Mouse (Mus musculus): ENCODE results near the gene Sema3f.
A peak's percentile ranks its signal among the peaks of the same experiment; 100 is the strongest.

The Sema3f gene

GRCm38 (mm10) chr9:107709697-107710483 lies at the start of gene Sema3f:
Sema3f (minus strand) TSS chr9:107710475.
- DNase-seq (ENCODE audit: extremely low spot score), result peak; percentile 84

DNA sequence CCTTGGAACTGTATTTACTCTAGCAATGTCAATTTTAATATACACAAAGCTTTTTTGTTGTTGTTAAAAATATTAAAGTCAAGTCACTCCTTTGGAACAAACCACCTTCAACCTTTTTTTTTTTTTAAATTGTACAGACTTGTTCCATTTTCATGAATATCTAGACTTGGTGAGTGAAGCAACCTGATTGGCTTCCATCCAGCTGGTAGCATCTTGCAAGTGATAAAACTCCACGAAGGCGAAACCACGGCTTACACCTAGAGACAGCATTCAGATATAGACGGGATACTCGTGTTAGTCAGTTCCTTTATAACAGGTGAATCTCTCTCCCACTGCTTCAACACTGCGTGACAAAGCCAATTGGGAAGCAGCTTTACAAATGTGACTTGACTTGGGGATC lies 49.3 kb upstream of the Sema3f start:
- DNase-seq (ENCODE audit: extremely low spot score), result no peak

GRCm38 (mm10) chr9:107750378-107750777 lies 40.1 kb upstream of the Sema3f start:
- DNase-seq (ENCODE audit: extremely low spot score), result no peak

DNA sequence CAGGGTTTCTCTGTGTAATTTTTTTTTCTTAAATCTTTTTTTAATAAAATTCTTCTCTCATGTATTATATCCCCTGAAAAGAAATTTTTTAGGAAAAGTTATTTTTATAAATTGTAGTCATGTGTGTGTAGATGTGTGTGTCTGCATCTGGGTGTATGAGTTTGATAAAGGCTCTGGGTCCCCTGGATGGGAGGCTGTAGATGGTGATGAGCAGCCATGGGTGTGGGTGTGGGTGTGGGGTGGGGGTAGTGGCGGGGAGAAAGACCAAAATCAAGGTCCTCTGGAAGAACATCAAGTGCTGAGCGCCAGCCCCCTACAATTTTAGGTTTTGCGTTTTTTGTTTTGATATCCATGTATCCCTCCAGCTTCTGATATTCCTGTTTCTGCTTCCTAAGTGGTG lies 37.8 kb upstream of the Sema3f start:
- no peak for DNase-seq (ENCODE audit: extremely low spot score)

- DNase-seq (ENCODE audit: extremely low spot score), result no peak
Measured at GRCm38 (mm10) chr9:107747310-107747709, 37.0 kb upstream of the Sema3f start.

DNA sequence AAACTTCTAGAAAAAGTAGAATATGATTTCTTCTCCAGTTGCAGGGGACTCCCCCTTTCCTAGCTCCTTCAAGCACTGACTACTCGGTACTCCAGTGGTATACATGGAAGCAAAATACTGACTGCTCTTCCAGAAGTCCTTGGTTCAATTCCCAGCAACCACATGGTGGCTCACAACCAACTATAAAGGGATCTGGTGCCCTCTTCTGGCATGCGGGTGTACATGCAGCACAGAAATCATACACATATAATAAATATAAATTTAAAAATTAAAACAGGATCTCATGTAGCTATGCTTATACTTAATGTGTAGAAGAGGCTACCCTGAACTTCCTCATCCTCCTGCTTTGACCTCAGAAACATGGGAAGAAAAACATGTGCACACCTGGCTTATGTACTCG lies 36.4 kb upstream of the Sema3f start:
- no peak for DNase-seq (ENCODE audit: extremely low spot score)

- DNase-seq (ENCODE audit: extremely low spot score), result no peak
Measured at GRCm38 (mm10) chr9:107744061-107744460, 33.8 kb upstream of the Sema3f start.

DNA sequence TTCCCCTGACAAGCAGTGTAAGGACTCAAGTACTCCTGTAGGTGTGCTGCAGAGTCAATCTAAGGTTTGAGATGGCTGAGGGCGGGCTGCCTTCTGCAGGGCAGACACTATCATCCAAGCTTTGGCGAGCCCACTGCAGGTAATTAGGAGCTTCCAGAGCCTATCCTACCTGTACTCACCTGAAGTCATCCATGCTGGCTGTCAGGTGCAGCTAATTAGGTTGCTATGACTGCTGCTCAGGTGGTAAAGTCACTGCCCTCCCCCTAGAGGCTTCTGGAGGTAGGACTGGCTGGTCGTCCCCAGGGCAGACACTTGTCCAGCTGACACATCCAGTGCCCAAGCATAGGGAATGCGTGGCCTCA lies 28.5 kb upstream of the Sema3f start:
- peak; percentile 66 for DNase-seq (ENCODE audit: extremely low spot score)

GRCm38 (mm10) chr9:107738020-107738840 lies 28.0 kb upstream of the Sema3f start:
- peak; percentile 90 for DNase-seq (ENCODE audit: extremely low spot score)

DNA sequence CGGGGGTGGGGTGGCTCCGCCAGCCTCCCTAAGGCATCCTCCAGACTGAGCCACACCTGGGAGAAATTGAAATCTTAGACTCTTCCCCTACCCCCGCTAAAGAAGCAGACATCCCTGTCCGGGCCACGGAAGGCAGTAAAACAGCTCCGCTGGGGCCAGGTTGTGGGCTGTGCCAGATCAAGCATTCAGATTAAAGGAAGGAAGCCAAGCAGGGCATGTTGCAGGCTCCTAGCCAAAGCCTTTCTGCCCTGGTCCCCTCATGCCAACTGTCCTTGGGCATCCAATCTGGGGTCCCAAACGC lies 25.9 kb upstream of the Sema3f start:
- peak; percentile 54 for DNase-seq (ENCODE audit: extremely low spot score)

DNA sequence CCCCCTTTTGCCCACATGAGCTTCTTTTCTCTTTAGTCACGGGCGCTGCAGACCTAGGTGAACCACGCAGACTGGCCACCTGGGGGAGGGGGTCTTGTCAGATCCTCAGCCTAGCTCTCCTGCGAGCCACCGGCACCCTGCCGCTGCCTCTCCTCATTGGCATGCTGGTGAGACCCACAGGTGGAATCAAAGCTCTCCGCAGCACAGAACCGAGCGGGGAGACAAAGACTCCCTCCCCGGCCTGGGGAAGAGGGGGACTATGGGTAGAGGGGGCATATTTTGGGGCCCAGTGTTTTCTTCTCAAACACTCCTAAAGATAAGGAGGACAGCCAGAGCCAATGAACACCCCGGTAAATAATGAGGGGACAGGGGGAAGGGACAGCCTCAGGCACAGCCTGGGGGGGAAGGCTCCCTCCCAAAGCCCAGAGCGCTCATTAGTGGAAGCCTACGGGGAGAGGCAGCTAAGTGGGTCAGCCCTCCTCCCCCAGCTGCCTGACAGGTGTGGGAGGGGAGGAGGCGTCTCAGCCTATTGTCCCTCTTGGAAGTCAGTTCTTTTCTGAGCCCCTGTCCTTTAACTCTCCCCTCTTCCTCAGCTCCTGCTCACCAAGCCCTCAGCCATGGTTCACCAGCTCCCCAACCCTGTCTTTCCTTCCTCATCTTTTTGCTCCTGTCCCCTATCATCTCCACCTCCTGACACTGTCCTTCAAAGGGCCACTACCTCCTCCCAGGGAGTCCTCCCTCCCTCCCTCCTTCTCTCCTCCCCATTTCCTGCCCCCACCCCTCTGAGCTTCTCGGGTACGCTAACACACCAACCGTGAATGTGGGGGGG lies 25.3 kb upstream of the Sema3f start:
- DNase-seq (ENCODE audit: extremely low spot score), result peak; percentile 29

- DNase-seq (ENCODE audit: extremely low spot score), result no peak
Measured at GRCm38 (mm10) chr9:107734567-107734971, 24.3 kb upstream of the Sema3f start.

- peak; percentile 42 for DNase-seq (ENCODE audit: extremely low spot score)
Measured at GRCm38 (mm10) chr9:107729709-107730108, 19.4 kb upstream of the Sema3f start.

DNA sequence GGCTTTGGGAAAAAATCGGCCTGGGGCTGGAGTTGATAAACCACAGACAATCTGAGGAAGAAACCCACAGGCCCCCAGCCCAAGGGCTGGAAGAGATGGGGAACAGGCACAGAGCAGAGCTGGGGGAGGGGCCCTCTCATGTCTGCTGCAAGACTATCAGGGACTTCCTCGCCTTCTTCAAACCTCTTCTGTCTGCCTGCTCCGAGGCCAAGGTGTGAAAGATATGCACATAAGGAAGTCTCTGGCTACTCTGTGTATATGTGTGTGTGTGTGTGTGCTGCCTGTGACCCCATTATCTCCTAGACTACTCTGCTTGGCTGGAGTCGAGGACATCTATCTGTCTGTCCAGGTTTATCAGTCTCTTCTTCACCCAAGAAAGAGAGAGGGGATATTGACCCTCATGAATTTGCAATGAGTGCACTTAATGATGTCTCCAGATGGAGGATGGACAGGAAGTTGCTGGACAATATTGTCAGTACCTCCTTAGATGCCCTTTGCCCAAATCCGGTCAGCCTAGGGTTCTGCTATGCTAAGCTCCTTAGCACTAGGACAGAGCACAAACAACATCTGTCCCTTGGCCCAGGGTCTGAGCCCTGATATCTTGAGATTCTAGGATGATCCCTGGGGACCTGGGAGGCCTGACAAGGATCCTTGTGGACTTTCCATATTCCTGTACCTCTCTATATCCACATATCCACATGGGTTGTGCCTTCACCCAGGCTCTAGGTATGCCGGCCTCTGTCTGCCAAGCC lies 18.8 kb upstream of the Sema3f start:
- no peak for DNase-seq (ENCODE audit: extremely low spot score)

DNA sequence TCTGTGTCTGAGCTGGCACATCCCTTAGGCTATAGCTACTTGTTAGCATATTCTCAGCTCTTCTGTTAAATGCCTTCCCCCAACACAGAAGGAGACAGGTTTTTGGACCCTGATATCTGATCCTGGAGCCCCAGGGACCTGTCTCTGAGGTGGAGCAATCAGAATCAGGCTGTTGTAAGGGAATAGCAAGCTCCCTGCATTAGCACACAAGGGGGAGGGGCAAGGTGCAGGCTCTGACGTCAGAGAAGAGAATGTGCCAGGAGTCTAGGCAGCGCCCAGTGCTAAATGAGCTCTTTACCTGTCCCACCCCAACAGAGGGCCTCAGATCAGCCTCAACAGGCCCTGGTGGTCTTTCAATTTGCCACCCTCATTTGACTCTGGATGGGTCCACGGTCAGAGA lies 16.8 kb upstream of the Sema3f start:
- DNase-seq (ENCODE audit: extremely low spot score), result no peak

DNA sequence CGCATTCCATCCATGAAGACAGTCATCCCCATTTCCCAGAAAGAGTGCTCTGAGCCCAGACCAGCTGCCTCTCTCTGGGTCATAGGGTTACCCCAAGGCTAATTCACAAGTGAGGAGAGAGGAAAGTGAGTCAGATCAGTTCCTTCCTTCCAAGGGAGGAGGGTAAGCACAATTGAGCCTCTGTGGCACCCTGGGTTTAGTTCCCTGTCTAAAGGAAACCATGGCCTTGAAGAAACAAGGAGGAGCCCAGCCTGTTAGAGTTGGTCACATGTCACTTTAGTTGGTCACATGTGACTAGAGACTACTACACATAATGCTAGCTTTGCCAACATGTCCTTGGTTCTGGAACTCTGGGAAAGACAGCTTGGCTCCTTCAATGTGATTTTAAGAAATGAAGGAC lies 14.5 kb upstream of the Sema3f start:
- no peak for DNase-seq (ENCODE audit: extremely low spot score)

DNA sequence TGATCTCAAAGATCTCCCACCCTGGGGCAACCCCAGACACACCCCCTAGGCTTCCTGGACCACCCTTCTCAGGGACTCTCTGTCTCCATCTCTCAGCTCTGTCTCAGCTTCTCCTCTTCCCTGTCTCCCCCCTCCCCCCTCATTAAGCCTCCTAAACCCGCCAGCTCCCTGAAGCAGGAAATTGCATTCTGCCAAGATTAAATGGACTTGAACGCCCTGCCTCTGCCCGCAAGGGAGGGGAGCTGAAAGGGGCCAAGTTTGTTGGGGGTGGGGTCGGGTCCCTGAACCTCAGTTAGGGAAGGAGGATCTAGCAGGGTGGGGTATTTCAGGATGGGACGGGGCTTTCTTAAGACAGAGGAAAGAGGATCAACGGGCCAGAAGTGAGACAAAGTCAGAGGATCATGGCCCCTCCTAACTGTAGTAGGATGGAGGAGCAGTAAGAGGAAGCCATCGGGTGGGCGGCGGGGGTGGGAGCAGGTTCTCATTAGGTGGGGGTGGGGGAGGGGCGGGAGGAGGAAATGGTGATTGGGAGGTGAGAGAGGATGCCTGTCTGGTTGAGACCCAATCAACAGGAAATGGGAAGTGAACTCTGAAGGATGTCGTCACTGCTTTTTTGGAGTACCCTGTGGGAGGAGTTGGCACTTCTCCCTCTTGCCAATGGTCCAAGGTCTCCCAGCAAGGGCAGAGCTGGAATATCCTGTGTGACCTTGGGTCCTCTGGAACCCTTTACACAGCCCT lies 13.7 kb upstream of the Sema3f start:
- DNase-seq (ENCODE audit: extremely low spot score), result peak; percentile 62

DNA sequence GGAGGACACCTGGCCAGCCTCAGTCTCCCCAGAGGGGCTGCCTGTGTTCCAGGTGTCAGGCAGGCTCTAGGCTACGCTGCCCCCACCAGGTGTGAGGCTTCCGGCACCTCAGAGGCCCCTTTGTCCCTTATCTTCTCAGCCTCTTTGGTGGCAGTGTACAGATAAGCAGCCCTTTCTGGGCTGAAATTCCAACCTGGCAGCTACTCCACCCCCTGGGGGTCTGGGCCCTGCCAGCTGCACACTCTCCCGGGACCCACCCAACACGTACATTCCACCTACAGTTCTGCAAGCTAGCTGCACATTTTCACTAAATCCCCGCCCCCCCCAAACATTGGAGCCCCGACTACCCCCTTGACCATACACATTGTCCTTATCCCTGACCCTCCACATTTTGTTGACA lies 13.0 kb upstream of the Sema3f start:
- no peak for DNase-seq (ENCODE audit: extremely low spot score)

DNA sequence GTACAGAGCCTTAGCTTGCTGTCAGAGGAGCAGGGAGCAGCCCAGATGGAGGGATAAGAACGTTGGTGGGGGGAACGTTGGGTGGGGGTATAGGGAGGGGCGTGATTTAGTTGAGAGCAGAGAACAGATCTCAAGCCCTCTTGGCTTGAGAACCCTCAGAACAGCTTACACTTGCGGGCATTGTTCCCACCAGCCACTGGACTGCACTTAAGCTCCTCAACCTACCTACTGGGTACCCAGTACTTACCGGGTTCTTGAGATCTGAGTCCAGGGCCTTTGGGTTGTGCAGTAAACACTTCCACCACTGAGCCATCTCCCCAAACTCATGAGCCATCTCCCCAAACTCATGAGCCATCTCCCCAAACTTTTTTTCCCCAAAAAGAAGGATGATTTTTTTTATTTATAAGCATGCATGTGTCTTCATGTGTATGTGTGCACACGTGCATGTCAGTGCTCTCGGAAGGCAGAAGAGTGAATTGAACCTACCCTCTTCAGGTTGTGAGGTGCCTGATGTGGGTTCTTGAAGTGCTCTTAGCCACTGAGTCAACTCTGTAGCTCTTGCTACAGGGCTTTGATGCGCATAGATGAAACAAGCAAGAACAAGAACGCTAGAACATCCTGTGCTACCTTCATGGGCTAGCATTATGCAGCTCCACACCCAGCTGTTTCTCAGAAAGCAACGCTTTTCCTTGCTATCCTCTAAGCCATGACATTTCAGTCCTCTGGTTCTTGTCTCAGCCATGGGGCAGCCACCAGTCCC lies 8.7 kb upstream of the Sema3f start:
- no peak for DNase-seq (ENCODE audit: extremely low spot score)

DNA sequence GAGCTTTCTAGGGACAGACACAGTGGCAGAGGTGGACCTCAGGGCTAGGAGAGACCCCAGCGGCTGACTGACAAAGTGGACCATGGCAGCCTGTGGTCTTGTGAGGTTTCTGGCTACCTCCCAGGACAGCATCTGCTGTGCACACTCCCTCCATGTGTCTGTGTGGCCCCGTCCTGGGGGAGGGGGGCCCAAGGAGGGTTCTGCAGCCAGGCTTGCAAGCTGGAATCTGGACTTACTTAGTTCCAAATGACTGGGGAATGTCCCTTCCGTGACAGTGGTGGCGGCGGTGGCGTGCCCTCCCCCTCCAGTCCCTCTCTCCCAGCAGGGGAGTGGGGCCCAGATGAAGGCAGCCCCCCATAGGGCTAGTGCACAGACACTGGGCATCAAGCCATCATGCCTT lies 6.7 kb upstream of the Sema3f start:
- no peak for DNase-seq (ENCODE audit: extremely low spot score)

All from embryo, embryonic 9.5 days (tissue).